Mouse (Mus musculus): Measurements from ENCODE around the gene Zfp90. TPM values are rescaled to one million over a fixed set of nuclear protein-coding genes. Genes with fewer than 3 reads are reported as not detected.

The Zfp90 gene
- polyA plus RNA-seq (2015; fragmentation: Nextera tagmentation; extraction: Ambion mirVana) = 4.4 and 6.8 TPM in 2 replicates

GRCm38 (mm10) chr8:106415182-106415971 lies at the start of gene Zfp90:
Gene Zfp90, plus strand, starts transcription at chr8:106415327.

Other genes starting within 250 kb of the Zfp90 start
- 10.7 and 12.3 TPM in 2 replicates for gene Slc7a6, start 246.5 kb upstream of the Zfp90 start, polyA plus RNA-seq (2015; fragmentation: Nextera tagmentation; extraction: Ambion mirVana)
- gene Slc7a6os, start 204.4 kb upstream of the Zfp90 start, polyA plus RNA-seq (2015; fragmentation: Nextera tagmentation; extraction: Ambion mirVana) = 18.3 and 20.0 TPM in 2 replicates
- gene Prmt7, start 204.4 kb upstream of the Zfp90 start, polyA plus RNA-seq (2015; fragmentation: Nextera tagmentation; extraction: Ambion mirVana) = 22.3 and 25.3 TPM in 2 replicates
- gene Smpd3, start 77.3 kb upstream of the Zfp90 start, polyA plus RNA-seq (2015; fragmentation: Nextera tagmentation; extraction: Ambion mirVana) = 0.82 and 1.3 TPM in 2 replicates
- gene 6030452D12Rik, start 85.2 kb downstream of the Zfp90 start, polyA plus RNA-seq (2015; fragmentation: Nextera tagmentation; extraction: Ambion mirVana) = not detected in 2 replicates
- gene Cdh3, start 95.6 kb downstream of the Zfp90 start, polyA plus RNA-seq (2015; fragmentation: Nextera tagmentation; extraction: Ambion mirVana) = 3.8 and 4.0 TPM in 2 replicates
- 13.0 and 13.9 TPM in 2 replicates for gene Gm10073, start 158.1 kb downstream of the Zfp90 start, polyA plus RNA-seq (2015; fragmentation: Nextera tagmentation; extraction: Ambion mirVana)
- gene Cdh1, start 188.0 kb downstream of the Zfp90 start, polyA plus RNA-seq (2015; fragmentation: Nextera tagmentation; extraction: Ambion mirVana) = 0.76 and 0.87 TPM in 2 replicates

Measured in spleen, postnatal 0 days (tissue).